Mouse (Mus musculus) brain, embryonic 14.5 days (tissue): Measurements from ENCODE around the gene Commd3.

Source experiments
- CTCF ChIP-seq: fragments of 200-500 bp; IDR thresholded peaks from 2 replicates; pipeline ENCODE4 v1.5.1; 2012; ENCODE audit warnings: inconsistent platforms, mild to moderate bottlenecking, moderate library complexity, borderline replicate concordance; ENCODE audit not compliant: insufficient read depth, insufficient read length; ENCODE audit errors: extremely low read depth
- POLR2A ChIP-seq: fragments of 200-500 bp; IDR thresholded peaks from 2 replicates; pipeline ENCODE4 v1.6.1; 2012; ENCODE audit warnings: mild to moderate bottlenecking, inconsistent platforms, borderline replicate concordance; ENCODE audit not compliant: poor library complexity, insufficient read depth, insufficient read length, severe bottlenecking; ENCODE audit errors: extremely low read depth

DNA sequence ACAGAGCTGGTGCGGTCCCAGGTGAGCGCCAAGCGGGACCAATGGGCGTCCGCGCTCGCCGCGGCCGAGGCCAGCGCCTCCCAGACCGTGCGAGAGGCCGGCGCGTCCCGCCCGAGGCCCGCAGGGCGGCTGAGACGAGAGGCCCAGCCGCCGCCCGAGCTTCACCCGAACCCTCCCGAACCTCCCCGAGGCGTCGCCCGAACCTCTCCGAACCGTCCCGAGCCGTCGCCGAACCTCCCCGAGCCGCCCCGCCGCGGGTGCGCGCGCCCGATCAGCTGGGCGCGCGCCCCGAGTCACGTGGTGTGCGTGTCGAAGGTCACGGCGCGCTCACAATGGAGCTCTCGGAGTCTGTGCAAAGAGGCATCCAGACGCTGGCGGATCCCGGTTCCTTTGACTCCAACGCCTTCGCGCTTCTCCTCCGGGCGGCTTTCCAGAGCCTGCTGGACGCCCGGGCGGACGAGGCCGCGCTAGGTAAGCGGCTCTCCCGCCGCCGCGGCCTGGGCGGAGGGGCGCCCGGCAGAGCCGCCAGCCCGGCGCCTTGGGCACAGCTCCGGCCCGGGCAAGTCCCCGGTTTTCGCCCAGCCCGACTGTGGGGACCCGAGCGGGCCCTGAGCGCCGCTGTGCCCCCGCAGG lies at the start of gene Commd3:
- TF ChIP-seq POLR2A (peak; percentile 81), CTCF (no peak)
